Mouse (Mus musculus): ENCODE data around the gene Wdr86. TPM values are rescaled to one million over a fixed set of nuclear protein-coding genes. Genes with fewer than 3 reads are reported as not detected.

Gene Wdr86
- total RNA-seq, 2 experiments from 2014 or later = 1.1 to 1.3 TPM

DNA sequence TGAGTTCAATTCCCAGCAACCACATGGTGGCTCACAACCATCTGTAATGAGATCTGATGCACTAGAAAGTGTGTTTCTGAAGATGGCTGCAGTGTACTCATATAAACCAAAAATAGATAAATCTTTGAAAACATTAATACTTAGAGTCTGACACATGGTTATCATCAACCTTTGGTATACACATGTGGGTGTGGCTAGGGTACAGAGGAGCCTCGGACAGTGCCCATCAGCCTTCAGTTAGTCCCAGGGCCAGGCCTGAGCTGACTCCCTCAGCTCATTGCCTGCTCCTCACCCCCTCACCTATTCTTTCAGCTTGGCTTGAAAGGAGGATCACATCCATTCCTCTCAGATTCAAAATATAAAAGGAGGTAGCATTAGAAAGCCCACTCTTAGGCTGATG lies 8.0 kb upstream of the Wdr86 start:
- no peak for DNase-seq (ENCODE audit: low spot score in 2 of 2)
- intact Hi-C loops (cut with DNase I) = no loop called here

DNA sequence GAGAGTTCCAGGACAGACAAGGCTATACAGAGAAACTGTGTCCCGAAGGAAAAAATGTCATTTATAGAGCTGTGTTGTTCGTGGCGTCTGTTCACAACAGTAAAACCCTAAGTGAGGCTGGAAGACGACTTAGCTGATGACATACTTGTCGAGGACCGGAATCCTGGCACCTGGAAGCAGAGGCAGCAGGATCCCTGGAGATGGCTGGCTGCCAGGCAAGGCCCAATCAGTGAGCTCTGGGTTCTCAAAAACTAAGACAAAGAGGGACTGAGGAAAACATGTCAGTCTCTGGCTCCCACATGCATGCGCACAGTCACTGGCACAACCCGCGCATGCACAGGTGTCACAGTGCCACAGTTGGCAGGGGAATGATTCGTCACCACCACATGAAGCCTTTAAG lies 7.1 kb upstream of the Wdr86 start:
- intact Hi-C loops (cut with DNase I) = no loop called here

DNA sequence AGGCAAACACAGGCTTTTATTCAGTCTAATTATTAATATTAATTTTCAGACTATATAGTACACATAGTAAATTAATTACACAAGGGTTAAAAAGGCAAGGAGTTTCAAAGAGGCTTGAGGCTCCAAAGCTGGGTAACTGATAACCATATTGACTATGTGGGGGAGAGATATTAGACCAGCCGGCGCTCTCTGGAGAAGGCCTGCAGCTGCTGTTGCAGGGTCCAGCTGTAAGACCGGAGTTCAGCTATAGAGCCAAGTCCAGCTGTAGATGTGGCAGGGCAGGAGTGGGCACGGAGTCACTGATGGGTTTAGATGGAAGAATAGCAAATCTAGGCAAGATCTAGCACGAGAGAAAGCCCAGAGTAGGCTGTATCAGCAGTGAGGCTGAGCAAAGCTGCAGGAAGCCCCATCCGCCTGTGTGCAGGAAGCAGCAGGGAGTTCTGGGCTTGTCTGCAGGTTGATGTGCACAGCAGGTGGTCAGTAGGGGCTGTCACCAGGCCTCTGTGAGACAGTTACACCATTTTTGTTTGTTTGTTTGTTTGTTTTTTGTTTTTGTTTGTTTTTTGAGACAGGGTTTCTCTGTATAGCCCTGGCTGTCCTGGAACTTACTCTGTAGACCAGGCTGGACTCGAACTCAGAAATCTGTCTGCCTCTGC lies 3.4 kb upstream of the Wdr86 start:
- no peak for DNase-seq (ENCODE audit: low spot score in 2 of 2)
- intact Hi-C loops (cut with DNase I) = no loop called here

More for the DNA sequence above, 7.1 kb upstream of the Wdr86 start:
- no peak for DNase-seq (ENCODE audit: low spot score in 2 of 2)

DNA sequence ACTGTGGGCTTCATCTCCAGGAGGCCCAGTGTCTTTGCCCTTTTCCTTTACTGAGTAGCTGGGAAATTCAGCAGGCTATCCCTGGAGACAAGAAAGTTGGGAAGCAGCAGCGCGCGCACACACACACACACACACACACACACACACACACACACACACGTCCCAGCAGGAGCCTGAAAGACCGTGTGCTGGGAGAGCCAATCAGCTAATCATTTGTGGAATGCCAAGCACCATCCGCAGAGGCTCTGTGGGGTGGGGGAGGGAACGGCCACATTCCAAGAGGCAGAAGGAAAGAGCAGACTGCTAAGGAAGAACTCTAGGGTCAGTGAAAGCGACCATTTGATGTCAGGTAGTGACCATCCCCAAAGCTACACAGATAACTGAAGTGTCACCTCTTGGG lies 2.6 kb upstream of the Wdr86 start:
- intact Hi-C loops (cut with DNase I) = no loop called here
- no peak for DNase-seq (ENCODE audit: low spot score in 2 of 2)

DNA sequence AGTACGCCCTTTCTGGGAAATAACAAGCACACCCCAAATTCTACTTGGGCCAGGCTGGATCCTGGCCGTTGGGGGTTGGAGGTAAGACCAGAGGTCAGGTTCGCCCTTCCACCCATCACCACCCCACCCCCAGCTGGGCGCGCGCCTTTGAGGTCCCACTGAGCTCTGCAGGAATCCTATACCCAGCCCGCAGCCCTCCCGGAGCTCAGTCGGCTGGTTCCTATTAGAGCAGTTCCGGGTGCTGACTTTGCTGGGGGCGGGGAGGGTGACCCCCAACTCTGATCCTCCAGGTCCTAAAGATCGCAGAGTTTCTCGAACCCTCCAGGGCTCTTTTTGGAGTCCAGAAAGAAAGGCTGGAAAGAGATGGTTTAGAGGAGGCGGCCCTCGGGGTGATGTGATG lies 459 bp upstream of the Wdr86 start:
- intact Hi-C loops (cut with DNase I) = no loop called here
- no peak for DNase-seq (ENCODE audit: low spot score in 2 of 2)

DNA sequence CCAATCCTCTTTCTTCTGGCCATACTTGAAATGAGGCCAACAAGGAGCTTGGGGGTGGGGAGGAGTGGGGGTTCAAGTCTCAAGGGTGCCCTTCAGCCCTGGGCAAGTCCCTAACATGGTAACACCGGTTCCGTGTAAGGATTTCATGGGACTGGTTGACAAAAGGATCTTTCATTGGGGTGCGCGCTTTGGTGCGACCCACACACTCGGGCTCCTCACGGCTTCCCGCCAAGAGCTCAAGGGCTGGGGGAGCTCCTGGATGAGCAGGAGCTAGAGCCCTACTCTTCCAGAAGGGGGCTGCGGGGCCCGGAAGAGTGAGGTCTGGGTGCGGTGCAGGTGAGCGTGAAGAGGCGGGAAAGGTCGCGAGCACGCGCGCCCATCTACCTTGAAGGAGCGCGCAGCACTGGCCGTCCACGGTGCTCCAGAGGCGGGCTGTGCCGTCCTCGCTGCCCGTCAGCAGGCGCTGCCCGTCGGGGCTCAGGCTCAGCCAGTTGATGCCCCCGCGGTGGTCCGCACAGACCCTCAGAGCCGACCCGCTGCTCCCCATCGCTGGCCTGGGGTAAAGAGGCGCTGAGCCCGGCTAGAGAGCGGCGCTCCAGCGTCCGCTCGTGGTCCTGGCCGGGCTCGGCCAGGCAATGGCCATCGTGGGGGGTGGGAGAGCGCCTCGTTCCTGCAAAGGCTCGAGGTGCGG lies 585 bp downstream of the Wdr86 start:
- DNase-seq (ENCODE audit: low spot score in 2 of 2) = no peak
- intact Hi-C loops (cut with DNase I) = no loop called here

DNA sequence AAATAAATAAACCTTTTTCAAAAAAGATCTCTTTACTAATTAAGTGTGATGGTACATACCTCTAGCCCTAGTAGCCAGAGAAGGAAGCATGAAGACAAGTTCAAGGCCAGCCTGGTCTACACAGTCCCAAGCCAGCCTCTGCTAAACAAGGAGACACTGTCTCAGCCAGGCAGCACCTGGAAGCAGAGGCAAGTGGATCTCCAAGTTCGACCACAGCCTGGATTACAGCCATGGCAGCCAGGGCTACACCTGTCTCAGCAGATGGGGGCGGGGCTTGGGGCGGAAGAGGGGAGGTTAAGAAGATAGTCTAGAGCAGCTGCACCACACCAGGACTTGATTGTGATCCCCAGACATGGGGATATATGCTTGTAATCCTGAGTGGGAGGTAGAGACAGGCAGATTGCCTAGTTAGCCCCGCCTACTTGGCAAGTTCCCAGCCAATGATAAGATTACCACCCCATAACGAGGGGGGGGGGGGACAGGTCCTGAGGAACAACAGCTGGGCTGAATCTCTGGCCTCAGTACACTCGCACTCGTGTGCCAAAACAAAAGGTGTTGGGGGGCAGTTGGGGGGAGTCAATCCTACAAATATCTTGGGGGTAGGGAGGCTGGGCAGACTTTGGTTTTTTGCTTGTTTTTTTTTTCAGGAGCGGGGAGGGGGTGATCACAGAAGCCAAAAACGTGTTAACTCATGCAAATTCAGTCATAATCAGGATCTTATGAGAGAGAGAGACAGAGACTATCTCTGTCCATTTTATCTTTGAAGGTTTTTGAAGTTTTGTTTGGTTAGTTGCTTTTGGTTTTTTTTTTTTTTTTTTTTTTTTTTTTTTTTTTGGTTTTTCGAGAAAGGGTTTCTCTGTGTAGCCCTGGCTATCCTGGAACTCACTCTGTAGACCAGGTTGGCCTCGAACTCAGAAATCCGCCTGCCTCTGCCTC lies 3.4 kb downstream of the Wdr86 start:
- DNase-seq (ENCODE audit: low spot score in 2 of 2) = no peak
- intact Hi-C loops (cut with DNase I) = no loop called here

DNA sequence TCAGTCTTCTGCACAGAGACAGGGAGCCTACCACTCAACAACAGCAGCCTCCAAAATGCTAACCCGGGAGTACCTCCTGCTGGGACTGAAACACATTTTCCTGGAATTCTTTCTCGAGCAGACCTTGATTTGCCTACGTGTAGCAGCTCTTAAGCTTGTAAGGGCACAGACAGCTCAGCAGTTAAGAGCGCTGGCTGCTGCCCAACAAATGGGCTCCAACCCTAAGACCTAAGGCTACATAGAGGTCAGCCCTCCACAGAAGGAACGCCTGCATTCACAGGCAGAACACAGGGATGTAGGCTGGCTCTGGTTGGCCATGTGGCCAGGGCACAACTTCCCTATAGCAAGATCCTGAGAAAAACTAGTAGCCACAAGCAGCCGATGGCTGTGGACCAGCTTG lies 4.6 kb downstream of the Wdr86 start:
- no peak for DNase-seq (ENCODE audit: low spot score in 2 of 2)

DNA sequence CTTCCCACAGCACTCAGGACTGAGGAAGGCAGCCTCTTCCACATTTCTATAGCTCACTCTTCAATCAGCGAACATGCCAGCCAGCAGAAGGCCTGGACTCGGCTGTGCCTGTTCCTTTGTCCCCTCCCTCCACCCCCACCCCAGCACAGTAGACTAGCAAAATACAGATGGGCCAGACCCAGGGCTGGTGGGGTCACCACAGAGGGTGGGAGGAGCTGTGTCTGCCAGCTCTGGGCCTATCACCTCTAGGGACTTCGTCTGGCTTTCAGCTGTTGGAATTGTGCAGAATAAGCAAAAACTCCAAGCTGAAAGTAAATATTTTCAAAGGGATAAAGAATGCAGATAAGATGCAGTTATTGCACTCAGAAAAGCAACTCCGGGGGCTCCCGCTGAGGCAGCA lies 5.7 kb downstream of the Wdr86 start:
- intact Hi-C loops (cut with DNase I) = no loop called here
- DNase-seq (ENCODE audit: low spot score in 2 of 2) = no peak

More for the DNA sequence above, 4.6 kb downstream of the Wdr86 start:
- intact Hi-C loops (cut with DNase I) = no loop called here

DNA sequence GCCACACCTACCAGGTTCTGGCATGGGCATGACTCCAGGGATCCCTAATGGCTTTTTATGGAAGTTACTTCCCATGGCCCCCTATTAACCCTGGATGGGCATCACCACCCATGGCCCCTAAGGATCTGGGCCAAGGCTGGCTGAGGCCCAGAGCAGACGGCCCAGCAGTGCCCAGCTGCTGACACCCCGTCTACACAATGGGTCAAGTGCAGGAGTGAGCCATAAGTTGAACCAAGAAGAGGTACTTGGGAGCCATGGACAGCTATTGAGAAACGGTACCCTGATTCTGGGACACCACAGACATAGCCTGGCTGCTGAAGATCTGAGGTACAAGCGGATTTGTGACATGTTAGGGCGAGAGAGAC lies 6.3 kb downstream of the Wdr86 start:
- intact Hi-C loops (cut with DNase I) = no loop called here
- no peak for DNase-seq (ENCODE audit: low spot score in 2 of 2)

DNA sequence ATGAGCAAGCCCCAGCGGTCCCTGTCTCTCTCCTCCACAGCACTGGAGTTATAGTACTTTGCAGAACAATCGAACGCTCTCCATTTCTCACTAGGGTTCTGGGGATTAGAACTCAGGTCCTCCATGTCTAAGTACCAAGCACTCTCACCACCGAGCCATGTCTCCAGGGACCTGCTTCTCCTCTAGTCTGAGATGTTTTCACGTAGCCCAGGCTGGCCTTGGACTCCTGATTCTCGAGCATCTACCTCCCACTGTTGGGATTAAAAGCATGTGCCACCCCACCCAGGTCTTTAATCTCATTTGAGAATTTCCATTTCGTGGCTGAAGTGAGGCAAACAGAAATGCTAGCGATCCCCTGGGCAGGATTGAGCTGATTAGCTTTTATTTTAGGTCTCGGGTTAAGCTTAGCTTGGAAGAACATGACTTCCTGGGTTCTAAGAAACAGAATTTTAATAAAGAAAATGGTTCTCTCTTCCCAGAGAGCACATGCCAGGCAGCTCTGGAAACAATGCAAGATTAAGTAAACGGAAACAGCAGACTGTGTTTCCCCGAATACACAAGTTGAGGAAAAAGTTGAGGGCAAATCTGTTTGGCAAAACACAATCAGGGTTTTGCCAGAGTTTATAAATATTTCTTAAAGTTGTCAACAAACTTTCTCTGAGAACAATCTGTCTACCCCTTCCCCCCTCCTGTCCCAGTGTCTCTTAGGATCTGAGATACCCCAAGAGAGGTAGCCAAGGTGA lies 6.8 kb downstream of the Wdr86 start:
- intact Hi-C loops (cut with DNase I) = no loop called here
- no peak for DNase-seq (ENCODE audit: low spot score in 2 of 2)

DNA sequence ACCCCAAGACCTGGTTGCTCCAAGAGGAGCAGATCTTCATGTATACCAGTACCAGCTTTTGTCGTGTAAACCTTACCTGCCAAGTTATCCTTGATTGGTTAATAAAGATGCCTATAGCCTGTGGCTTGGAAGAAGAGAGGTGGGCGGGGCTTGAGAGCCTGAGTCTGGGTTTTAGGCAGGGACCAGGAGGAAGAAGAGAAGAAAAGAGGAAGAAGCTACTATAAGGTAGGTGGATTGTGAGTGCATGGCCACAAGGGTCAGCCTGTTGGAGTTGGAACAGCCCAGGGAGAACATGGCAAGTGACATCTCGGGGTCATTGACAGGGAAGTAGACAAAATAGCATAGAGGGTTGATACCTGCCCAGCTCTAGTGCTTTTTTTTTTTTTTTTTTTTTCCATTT lies 10.7 kb downstream of the Wdr86 start:
- intact Hi-C loops (cut with DNase I) = no loop called here
- DNase-seq (ENCODE audit: low spot score in 2 of 2) = no peak

DNA sequence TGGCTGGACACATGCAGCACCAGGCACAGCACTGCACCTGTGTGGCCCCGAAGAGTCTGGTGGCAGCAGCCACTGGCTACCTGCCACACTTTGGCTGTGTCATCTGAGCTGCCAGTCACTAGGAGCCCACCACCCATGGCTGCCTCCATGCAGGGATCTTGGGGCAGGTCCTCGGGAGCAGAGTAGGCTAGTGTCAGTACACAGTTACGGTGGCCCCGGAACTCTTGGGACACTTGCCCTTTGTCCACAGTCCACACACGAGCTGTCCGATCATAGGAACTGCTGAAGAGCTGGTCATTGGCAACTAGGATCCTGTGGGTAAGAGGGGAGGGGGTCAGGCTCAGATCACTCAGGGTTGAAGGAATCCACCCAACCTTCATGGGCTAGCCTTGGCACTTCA lies 12.5 kb downstream of the Wdr86 start:
- DNase-seq (ENCODE audit: low spot score in 2 of 2) = no peak
- intact Hi-C loops (cut with DNase I) = no loop called here

DNA sequence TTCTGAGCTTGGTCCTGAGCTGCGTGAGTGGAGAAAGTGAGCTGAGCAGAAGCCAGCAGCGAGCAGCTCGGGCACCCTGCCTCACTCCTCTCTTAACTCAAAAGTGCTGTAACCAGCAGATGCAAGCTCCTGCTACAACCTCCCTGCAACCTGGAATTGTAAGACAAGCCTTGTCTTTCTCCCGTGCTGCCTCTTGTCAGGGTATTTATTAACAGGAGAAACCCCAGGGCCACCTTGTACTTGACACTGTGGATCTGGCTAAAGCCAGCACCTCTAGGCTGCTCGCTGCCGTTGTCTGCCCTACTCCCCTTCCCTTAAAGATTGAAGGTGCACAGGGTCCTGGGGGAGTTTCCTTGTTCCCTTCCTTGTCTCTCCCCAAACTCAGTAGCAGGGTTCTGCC lies 16.5 kb downstream of the Wdr86 start:
- no peak for DNase-seq (ENCODE audit: low spot score in 2 of 2)
- intact Hi-C loops (cut with DNase I) = no loop called here

DNA sequence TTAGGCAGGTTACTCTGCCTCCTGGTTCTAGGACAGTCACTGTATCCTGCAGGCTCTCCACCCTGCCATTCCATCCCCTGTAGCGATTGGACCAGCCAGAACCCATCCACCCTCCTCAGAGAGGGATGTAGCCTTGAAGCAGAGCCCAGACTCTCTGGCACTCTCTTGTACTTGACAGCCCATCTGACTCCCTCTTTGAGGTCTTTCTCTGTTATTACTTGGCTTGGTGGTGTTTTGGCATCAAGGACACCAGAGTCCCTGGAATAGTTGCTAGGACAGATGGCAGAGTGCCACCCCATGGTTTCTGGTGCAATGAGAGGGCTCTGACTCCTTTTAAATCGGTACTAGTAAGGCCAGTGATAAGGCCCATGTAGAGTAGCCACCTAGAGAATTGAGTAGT lies 17.3 kb downstream of the Wdr86 start:
- DNase-seq (ENCODE audit: low spot score in 2 of 2) = peak; percentile 15 to 38
- intact Hi-C loops (cut with DNase I) = no loop called here

DNA sequence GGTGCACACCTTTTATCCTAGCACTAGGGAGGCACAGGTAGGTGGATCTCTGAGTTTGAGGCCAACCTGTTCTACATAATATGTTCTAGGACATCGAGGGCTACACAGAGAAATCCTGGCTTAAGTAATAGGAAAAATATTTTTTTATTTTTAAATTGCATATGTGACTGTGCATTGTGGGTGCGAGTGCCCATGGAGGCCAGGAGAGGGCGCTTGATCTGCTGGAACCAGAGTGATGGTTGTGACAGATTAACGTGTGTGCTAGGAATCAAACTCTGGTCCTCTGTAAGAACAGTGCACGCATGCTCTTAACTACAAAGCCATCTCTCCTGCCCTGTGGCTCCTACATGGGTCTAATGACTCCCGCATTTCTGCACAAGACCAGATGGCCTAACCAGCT lies 18.9 kb downstream of the Wdr86 start:
- intact Hi-C loops (cut with DNase I) = no loop called here
- no peak for DNase-seq (ENCODE audit: low spot score in 2 of 2)

DNA sequence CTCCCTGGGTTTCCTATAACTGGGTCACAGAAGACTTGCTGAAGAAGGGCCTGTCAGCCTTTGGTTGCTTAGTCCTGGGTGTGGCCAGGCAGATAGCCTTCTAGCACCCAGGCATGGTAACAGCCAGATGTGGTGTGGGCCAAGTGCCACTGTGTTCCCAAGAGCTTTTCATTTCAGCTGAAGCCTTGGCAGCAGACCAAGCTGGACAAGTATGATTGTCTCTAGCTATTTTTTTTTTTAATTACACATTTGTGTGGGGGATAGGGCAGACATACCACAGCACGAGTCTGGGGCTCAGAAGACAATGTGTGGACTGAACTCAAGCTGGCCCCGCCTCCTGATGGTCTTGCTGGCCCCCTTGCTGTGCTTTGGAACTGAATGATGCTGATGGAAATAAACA lies 20.6 kb downstream of the Wdr86 start:
- intact Hi-C loops (cut with DNase I) = no loop called here
- DNase-seq (ENCODE audit: low spot score in 2 of 2) = no peak

DNA sequence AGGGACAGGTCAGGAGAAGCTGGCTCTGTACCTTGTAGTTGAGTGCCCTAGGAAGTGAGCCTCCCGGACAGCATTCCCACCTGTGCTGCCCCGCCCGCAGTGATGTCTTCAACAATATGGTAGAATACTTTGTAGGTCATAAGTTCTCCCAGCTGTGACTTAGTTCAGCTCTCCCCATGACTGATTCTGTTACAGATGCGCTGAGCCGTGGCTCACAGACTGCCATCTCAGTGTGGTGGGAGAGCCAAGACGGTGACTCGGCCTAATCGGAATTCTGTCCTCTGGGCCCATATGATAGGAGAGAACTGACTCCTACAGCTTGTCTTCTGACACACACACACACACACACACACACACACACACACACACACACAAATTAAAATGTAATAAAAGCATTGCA lies 25.9 kb downstream of the Wdr86 start:
- intact Hi-C loops (cut with DNase I) = no loop called here
- DNase-seq (ENCODE audit: low spot score in 2 of 2) = no peak

DNA sequence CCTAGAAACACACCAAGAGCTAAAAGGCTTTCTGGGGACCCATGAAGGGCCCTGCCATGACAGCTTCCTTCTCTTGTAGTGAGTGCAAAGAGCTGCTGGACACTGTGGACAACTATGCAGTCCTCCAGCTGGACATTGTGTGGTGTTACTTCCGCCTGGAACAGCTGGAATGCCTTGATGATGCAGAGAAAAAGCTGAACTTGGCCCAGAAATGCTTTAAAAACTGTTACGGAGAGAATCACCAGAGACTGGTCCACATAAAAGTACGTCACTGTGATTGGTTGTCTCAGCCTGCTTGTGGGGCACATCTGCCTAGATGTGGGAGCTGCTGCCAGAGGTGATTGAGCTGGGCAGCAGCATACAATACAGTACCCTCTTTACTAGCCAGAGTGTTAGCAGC lies 29.3 kb downstream of the Wdr86 start:
- intact Hi-C loops (cut with DNase I) = no loop called here
- no peak for DNase-seq (ENCODE audit: low spot score in 2 of 2)

DNA sequence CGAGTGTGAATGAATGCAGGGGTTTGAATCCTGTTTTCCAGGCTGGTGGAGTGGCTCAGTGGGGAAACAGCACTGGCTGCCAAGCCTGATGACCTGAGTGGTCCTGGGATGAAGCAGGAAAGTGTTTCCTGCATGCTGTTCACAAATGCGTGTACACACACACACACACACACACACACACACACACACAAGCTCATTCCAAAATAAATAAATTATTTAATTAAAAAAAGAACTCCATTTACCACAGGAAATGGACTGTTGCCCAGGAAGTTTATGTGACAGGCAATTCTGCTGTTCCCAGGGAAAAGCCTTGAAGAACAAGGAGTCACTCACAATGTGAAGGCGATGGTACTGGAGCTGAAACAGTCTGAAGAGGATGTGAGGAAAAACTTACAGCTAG lies 33.8 kb downstream of the Wdr86 start:
- intact Hi-C loops (cut with DNase I) = no loop called here
- DNase-seq (ENCODE audit: low spot score in 2 of 2) = no peak
